Mouse (Mus musculus): ENCODE measurements at regions not wholly inside any gene's neighbourhood (a gene's known extent, or its start where the extent isn't known, plus 50 kb on each side); places are given as distances from the start of the nearest gene placed in this dataset.

DNA sequence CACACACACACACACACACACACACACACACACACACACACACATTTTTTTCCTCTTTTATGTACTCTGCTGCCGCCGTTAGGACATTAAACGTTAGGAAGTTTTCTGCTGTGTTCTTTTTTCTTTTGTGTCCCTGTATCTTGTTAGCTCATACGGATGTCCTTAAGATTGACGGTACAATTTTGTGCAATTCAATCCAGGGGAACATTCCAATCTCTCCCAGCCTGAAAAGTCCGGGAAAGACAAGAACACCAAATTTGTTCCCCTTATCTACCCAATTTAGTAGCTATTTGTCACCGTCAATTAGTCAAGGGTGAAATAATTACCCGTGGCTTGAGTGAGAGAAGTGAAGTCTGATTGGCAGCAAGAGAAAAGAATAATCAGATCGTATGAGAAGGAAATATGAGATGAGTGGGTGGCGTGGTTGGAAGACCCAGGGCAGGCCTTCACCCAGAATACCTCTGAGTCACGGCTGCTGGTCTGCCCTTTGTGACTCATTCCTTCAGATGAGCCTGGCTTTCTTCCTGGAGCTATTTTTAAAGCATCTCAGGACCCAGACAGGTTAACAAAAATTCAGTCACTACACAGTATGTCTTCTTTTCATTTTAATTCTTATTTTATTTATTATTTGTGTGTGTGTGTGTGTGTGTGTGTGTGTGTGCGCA is 318.4 kb downstream of the Insig2 start:
- no peak overlapping the region for H3K4me2 ChIP-seq
- no peak overlapping the region for H3K27ac ChIP-seq
- H3K27me3 ChIP-seq (replicated peaks) = no peaks in the 10 kb centered on the region
- no peaks in the 10 kb centered on the region for H3K36me3 ChIP-seq
- H3K4me3 ChIP-seq (replicated peaks) = no peak overlapping the region
- H3K4me1 ChIP-seq = no peaks in the 10 kb centered on the region
- H3K9me3 ChIP-seq = no peaks in the 10 kb centered on the region
- no peak for ATAC-seq (ENCODE audit: insufficient read depth, low FRiP score, low read depth)
- H3K9ac ChIP-seq = no peak overlapping the region
- WGBS = 39% methylated on average over 12 of the region's 12 CpGs

DNA sequence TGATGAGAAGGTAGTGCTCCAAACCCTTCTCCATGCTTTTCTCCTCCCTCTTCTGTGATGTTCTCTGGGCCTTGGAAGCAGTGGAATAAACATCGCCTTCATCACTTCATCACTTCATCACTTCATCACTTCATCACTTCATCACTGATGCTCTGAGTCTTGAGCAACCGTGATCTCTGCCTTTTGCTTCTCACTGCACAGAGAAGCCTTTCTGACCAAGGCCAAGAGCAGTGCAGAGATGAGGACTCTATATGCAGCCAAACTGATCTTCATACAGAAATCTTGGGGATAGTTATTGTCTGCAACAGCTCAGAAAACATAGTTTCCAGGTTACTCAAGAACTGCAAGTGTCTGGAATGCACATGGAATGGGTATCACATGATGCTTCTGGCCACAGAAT is 303.0 kb downstream of the Insig2 start:
- H3K4me2 ChIP-seq = no peak overlapping the region
- no peaks in the 10 kb centered on the region for H3K36me3 ChIP-seq
- ATAC-seq (ENCODE audit: insufficient read depth, low FRiP score, low read depth) = no peak
- H3K9ac ChIP-seq = no peak overlapping the region
- H3K9me3 ChIP-seq = no peaks in the 10 kb centered on the region
- H3K27me3 ChIP-seq (replicated peaks) = no peaks in the 10 kb centered on the region
- no peak overlapping the region for H3K27ac ChIP-seq
- WGBS = 86% methylated on average over 2 of the region's 2 CpGs
- no peaks in the 10 kb centered on the region for H3K4me1 ChIP-seq
- no peak overlapping the region for H3K4me3 ChIP-seq (replicated peaks)

DNA sequence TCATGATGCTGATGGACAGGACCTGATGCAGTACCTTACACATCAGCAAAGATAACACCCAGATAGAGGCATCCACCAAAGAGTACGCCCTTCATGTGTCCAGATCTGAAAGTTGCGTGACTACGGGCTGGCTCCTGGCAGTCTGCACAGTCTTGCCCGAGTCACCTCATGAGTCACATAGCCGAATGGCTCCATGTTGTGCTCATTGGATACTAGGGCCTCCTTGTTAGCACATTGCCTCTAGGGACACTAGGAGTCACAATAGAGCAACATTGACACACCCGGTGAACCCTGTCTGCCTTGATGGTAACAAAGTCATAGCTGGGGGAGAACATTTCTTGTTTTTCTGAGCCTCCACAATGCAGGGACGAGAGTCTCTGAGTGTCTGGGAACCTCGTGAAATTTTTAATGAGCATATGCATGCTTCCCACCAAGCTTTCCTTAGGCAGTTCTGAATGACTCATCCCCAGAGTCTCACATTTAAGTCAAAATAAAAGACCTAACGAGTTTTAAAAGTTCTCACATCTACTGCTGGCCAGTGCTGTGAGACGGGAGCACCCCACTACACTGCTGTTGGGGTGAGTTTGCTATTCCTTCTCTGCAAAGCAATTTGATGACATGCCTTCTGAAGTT is 297.5 kb downstream of the Insig2 start:
- H3K4me1 ChIP-seq = no peaks in the 10 kb centered on the region
- 86% methylated on average over 10 of the region's 10 CpGs for WGBS
- ATAC-seq (ENCODE audit: insufficient read depth, low FRiP score, low read depth) = no peak
- H3K4me3 ChIP-seq (replicated peaks) = no peak overlapping the region
- H3K9ac ChIP-seq = no peak overlapping the region
- H3K4me2 ChIP-seq = no peak overlapping the region
- H3K9me3 ChIP-seq = no peaks in the 10 kb centered on the region
- no peaks in the 10 kb centered on the region for H3K27me3 ChIP-seq (replicated peaks)
- H3K27ac ChIP-seq = no peak overlapping the region
- no peaks in the 10 kb centered on the region for H3K36me3 ChIP-seq

GRCm38 (mm10) chr1:121046581-121046980 is 285.8 kb downstream of the Insig2 start:
- 58% methylated on average over 6 of the region's 6 CpGs for WGBS
- Histone ChIP-seq H3K9ac (no peak overlapping the region), H3K27ac (no peak overlapping the region), H3K4me1 (no peaks in the 10 kb centered on the region), H3K27me3 (replicated peaks) (no peaks in the 10 kb centered on the region), H3K4me2 (no peak overlapping the region), H3K9me3 (no peaks in the 10 kb centered on the region), H3K36me3 (no peaks in the 10 kb centered on the region), H3K4me3 (replicated peaks) (no peak overlapping the region)
- ATAC-seq (ENCODE audit: insufficient read depth, low FRiP score, low read depth) = no peak

DNA sequence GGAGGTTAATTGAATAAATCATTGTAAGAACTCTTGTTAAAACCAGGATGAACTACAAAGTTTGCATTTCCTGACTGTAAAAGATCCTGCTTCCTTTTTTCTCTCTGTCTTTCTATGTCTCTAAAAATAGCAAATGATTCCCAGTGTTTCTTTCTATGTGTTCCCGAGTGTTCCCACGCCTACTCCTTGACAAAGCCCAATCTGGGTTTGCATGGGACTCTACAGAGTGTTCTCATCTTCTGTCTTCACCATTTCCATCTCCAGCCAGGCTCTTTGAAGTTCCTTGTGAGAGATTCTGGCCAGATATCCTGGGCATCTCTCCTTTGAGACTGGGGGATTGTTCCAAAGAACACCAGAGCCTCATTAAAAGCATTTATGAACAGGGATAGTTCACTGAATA is 285.0 kb downstream of the Insig2 start:
- no peak overlapping the region for H3K27ac ChIP-seq
- no peaks in the 10 kb centered on the region for H3K9me3 ChIP-seq
- H3K36me3 ChIP-seq = no peaks in the 10 kb centered on the region
- WGBS = 54% methylated on average over 2 of the region's 2 CpGs
- no peak overlapping the region for H3K4me3 ChIP-seq (replicated peaks)
- no peak overlapping the region for H3K9ac ChIP-seq
- no peak for ATAC-seq (ENCODE audit: insufficient read depth, low FRiP score, low read depth)
- no peaks in the 10 kb centered on the region for H3K27me3 ChIP-seq (replicated peaks)
- no peaks in the 10 kb centered on the region for H3K4me1 ChIP-seq
- H3K4me2 ChIP-seq = no peak overlapping the region

- WGBS = 85% methylated on average over 4 of the region's 4 CpGs
- no peaks in the 10 kb centered on the region for H3K9me3 ChIP-seq
- no peak overlapping the region for H3K9ac ChIP-seq
- no peak for ATAC-seq (ENCODE audit: insufficient read depth, low FRiP score, low read depth)
- no peak overlapping the region for H3K27ac ChIP-seq
- H3K27me3 ChIP-seq (replicated peaks) = no peaks in the 10 kb centered on the region
- H3K4me3 ChIP-seq (replicated peaks) = no peak overlapping the region
- H3K4me1 ChIP-seq = no peaks in the 10 kb centered on the region
- H3K36me3 ChIP-seq = no peaks in the 10 kb centered on the region
- H3K4me2 ChIP-seq = no peak overlapping the region
Measured at GRCm38 (mm10) chr1:121049684-121050083, 282.7 kb downstream of the Insig2 start.

- Histone ChIP-seq H3K4me1 (no peaks in the 10 kb centered on the region), H3K9me3 (no peaks in the 10 kb centered on the region), H3K36me3 (no peaks in the 10 kb centered on the region), H3K27ac (no peak overlapping the region), H3K9ac (no peak overlapping the region), H3K27me3 (replicated peaks) (no peaks in the 10 kb centered on the region), H3K4me3 (replicated peaks) (no peak overlapping the region), H3K4me2 (no peak overlapping the region)
- no peak for ATAC-seq (ENCODE audit: insufficient read depth, low FRiP score, low read depth)
- WGBS = 25% methylated on average over 8 of the region's 12 CpGs
Measured at GRCm38 (mm10) chr1:121050695-121051495, 281.5 kb downstream of the Insig2 start.

GRCm38 (mm10) chr1:121051496-121052119 is 280.8 kb downstream of the Insig2 start:
- WGBS = 59% methylated on average over 6 of the region's 6 CpGs
- Histone ChIP-seq H3K4me1 (no peaks in the 10 kb centered on the region), H3K4me2 (no peak overlapping the region), H3K27ac (no peak overlapping the region), H3K9ac (no peak overlapping the region), H3K4me3 (replicated peaks) (no peak overlapping the region), H3K9me3 (no peaks in the 10 kb centered on the region), H3K27me3 (replicated peaks) (no peaks in the 10 kb centered on the region), H3K36me3 (no peaks in the 10 kb centered on the region)
- ATAC-seq (ENCODE audit: insufficient read depth, low FRiP score, low read depth) = no peak

DNA sequence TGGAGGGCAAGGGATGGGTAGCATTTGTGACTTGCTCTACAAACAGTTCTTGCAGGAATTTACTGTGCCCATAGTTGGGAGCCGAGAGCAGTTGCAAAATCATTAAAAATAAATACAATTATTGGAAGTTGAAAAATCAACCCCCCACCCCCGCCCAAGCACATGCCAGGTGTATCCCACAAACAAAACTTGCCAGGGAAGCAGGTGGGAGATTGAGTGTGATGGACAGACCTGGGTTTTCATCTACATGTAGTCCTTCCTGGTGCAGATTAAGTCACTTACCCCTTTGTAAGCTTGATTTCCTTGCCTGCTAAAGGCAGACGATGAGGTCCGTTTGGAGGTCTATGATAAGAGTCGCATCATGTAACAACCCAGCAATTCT is 280.3 kb downstream of the Insig2 start:
- 75% methylated on average over 5 of the region's 5 CpGs for WGBS
- H3K27me3 ChIP-seq (replicated peaks) = no peaks in the 10 kb centered on the region
- H3K9me3 ChIP-seq = no peaks in the 10 kb centered on the region
- H3K36me3 ChIP-seq = no peaks in the 10 kb centered on the region
- no peak overlapping the region for H3K4me2 ChIP-seq
- no peak overlapping the region for H3K4me3 ChIP-seq (replicated peaks)
- ATAC-seq (ENCODE audit: insufficient read depth, low FRiP score, low read depth) = no peak
- no peak overlapping the region for H3K27ac ChIP-seq
- no peaks in the 10 kb centered on the region for H3K4me1 ChIP-seq
- H3K9ac ChIP-seq = no peak overlapping the region

GRCm38 (mm10) chr1:121053692-121054091 is 278.7 kb downstream of the Insig2 start:
- Histone ChIP-seq H3K9me3 (no peaks in the 10 kb centered on the region), H3K4me2 (no peak overlapping the region), H3K27ac (no peak overlapping the region), H3K4me1 (no peaks in the 10 kb centered on the region), H3K9ac (no peak overlapping the region), H3K27me3 (replicated peaks) (no peaks in the 10 kb centered on the region), H3K4me3 (replicated peaks) (no peak overlapping the region), H3K36me3 (no peaks in the 10 kb centered on the region)
- 32% methylated on average over 11 of the region's 11 CpGs for WGBS
- no peak for ATAC-seq (ENCODE audit: insufficient read depth, low FRiP score, low read depth)

- Histone ChIP-seq H3K4me1 (no peaks in the 10 kb centered on the region), H3K27me3 (replicated peaks) (no peaks in the 10 kb centered on the region), H3K9ac (no peak overlapping the region), H3K27ac (no peak overlapping the region), H3K36me3 (no peaks in the 10 kb centered on the region), H3K4me2 (no peak overlapping the region), H3K4me3 (replicated peaks) (no peak overlapping the region), H3K9me3 (no peaks in the 10 kb centered on the region)
- WGBS = 74% methylated on average over 1 of the region's 1 CpGs
- no peak for ATAC-seq (ENCODE audit: insufficient read depth, low FRiP score, low read depth)
Measured at GRCm38 (mm10) chr1:121074569-121074968, 257.8 kb downstream of the Insig2 start.

- Histone ChIP-seq H3K36me3 (no peaks in the 10 kb centered on the region), H3K27ac (no peak overlapping the region), H3K4me1 (no peaks in the 10 kb centered on the region), H3K4me2 (no peak overlapping the region), H3K9ac (no peak overlapping the region), H3K27me3 (replicated peaks) (no peaks in the 10 kb centered on the region), H3K9me3 (no peaks in the 10 kb centered on the region), H3K4me3 (replicated peaks) (no peak overlapping the region)
- no peak for ATAC-seq (ENCODE audit: insufficient read depth, low FRiP score, low read depth)
- 53% methylated on average over 5 of the region's 5 CpGs for WGBS
Measured at GRCm38 (mm10) chr1:121082839-121083238, 249.6 kb downstream of the Insig2 start.
